Mouse (Mus musculus) neural tube, embryonic 14.5 days (tissue): ENCODE measurements around the gene Stx18. TPM values are rescaled to one million over a fixed set of nuclear protein-coding genes. Genes with fewer than 3 reads are reported as not detected.

ENCODE experiments used
- ATAC-seq: fragments of 200-750 bp; cut with Nextera tagmentation; 2 replicates; pipeline ENCODE4 v1.8.0; 2017; ENCODE audit warnings: low read depth, mild to moderate bottlenecking, moderate TSS enrichment, moderate library complexity
- H3K27ac ChIP-seq: fragments of 300-500 bp; sonication (generic); 2 replicates; pipeline ENCODE4 v1.5.1; 2014; ENCODE audit warnings: low read depth, mild to moderate bottlenecking, control low read depth, low read length, moderate library complexity, mixed read lengths
- H3K27me3 ChIP-seq: fragments of 300-500 bp; sonication (generic); 2 replicates; pipeline ENCODE4 v1.6.1; 2014; ENCODE audit warnings: low read length; ENCODE audit not compliant: control insufficient read depth, insufficient read depth
- H3K36me3 ChIP-seq: fragments of 300-500 bp; sonication (generic); 2 replicates; pipeline ENCODE4 v1.6.1; 2014; ENCODE audit warnings: low read length, mixed read lengths; ENCODE audit not compliant: control insufficient read depth, insufficient read depth
- H3K4me1 ChIP-seq: fragments of 300-500 bp; sonication (generic); 2 replicates; pipeline ENCODE4 v1.6.1; 2014; ENCODE audit warnings: low read length; ENCODE audit not compliant: control insufficient read depth, insufficient read depth
- H3K4me2 ChIP-seq: fragments of 300-500 bp; sonication (generic); 2 replicates; pipeline ENCODE4 v1.6.1; 2014; ENCODE audit warnings: mild to moderate bottlenecking, low read depth, low read length, control low read depth
- H3K4me3 ChIP-seq: fragments of 300-500 bp; sonication (generic); 2 replicates; pipeline ENCODE4 v1.5.1; 2014; ENCODE audit warnings: low read depth, low read length, control low read depth, mixed read lengths
- H3K9ac ChIP-seq: fragments of 300-500 bp; sonication (generic); replicated peaks from 2 replicates; pipeline ENCODE4 v1.6.1; 2014; ENCODE audit warnings: low read depth, mild to moderate bottlenecking, control low read depth, low read length, mixed read lengths
- H3K9me3 ChIP-seq: fragments of 300-500 bp; sonication (generic); 2 replicates; pipeline ENCODE4 v1.6.1; 2016; ENCODE audit warnings: low read length; ENCODE audit not compliant: control insufficient read depth
- WGBS: fragments of 180-500 bp; shearing (Covaris S2); extraction: QIAGEN DNeasy Blood & Tissue Kit; methylation state at CpG from one replicate; pipeline ENCODE4 v1.1.7; 2014; 5-methylcytosine and 5-hydroxymethylcytosine counted together
- polyA plus RNA-seq: library from polyadenylated mRNA; unstranded; fragments of >200 nt; fragmentation: Nextera tagmentation; extraction: Ambion mirVana; gene quantifications from 2 replicates; pipeline ENCODE4 v1.2.1, GENCODE M21; 2014

Gene Stx18
- polyA plus RNA-seq, 1 experiment from 2014 or later, result 38.7 TPM

DNA sequence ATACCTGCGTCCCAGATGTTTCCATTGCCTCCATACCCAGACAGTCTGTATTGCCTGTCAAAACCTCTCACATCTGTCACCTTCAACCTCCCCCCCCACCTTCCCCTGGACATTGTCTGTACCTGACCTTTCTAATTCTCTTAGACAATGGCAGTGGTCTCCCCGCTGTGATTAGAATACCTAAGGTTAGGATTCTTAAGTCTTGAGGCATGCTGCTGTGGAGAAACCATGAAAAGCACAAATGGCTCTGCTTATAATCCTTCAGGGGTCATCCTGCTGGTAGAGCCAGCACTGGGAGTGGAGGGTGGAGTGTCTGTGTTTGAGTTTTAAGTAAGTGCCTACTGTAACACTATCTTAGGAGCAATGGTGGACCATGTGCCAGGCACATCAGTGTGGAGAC is 64.4 kb downstream of the Stx18 start:
- Histone ChIP-seq H3K4me1 (0 out of 2 replicates have a peak, but pooled peaks cover 4% of the 10 kb centered on the region), H3K27ac (no peak overlapping the region), H3K27me3 (no peaks in the 10 kb centered on the region), H3K36me3 (no peaks in the 10 kb centered on the region), H3K4me2 (no peak overlapping the region), H3K9me3 (no peaks in the 10 kb centered on the region), H3K9ac (no peak overlapping the region), H3K4me3 (no peak overlapping the region)
- 98% methylated on average over 2 of the region's 2 CpGs for WGBS
- ATAC-seq, result no peak

DNA sequence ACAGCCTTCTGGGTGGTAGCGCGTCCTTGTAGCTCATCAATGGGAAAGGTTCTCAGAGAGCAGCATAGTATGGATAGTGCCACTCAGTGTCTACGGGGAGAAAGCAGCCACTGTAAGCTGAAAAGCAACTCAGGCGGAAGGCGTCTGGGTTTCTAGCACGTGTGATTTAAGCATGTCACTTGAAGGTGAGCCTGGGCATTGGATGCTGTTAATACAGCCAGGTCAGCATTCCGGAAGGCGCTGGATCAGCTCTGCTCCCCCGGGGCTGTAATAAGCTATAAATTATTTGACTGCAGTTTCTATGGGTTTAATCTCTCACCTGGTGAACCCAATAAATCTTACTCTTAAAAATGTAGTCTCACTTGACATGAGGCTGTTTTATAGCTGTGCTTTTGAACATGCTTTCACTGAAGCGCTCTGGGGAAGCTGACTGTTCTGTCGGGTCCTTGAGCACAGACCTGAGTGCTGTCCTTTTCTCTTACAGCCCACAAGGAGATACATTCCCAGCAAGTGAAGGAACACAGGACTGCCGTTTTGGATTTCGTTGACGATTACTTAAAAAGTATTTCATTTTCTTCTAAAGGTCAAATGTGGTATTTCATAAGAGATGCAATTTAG is 67.6 kb downstream of the Stx18 start:
- 58% methylated on average over 14 of the region's 14 CpGs for WGBS
- ATAC-seq, result peak; percentile 81
- H3K4me1 ChIP-seq, result no peaks in the 10 kb centered on the region
- peak overlapping the region; percentile 55 for H3K27ac ChIP-seq
- no peaks in the 10 kb centered on the region for H3K27me3 ChIP-seq
- H3K4me3 ChIP-seq, result no peak overlapping the region
- no peaks in the 10 kb centered on the region for H3K36me3 ChIP-seq
- no peak overlapping the region; the same call in 1 of the 2 replicates for H3K9ac ChIP-seq
- no peaks in the 10 kb centered on the region for H3K9me3 ChIP-seq
- H3K4me2 ChIP-seq, result no peak overlapping the region

DNA sequence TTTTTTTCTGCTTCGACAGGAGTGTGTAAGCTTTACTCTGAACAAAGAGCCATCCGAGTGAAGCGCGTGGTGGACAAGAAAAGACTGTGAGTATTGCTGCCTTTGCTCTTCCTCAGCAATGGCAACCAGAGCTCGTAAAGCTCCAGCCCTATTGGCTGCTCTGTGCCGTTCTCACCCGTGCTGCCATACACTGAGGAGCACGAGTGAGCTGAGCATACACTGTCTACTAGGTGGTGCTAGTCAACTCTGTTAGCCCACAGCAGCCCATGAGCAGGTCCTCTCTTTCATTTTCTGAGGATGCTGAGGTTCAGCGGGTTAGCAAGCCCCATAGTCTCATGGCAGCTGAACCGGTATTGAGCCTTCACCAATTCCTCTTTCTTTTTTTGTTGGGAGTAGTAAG is 68.3 kb downstream of the Stx18 start:
- Histone ChIP-seq H3K9me3 (no peaks in the 10 kb centered on the region), H3K9ac (no peak overlapping the region), H3K4me1 (no peaks in the 10 kb centered on the region), H3K27me3 (no peaks in the 10 kb centered on the region), H3K4me3 (no peak overlapping the region), H3K36me3 (no peaks in the 10 kb centered on the region), H3K27ac (peak overlapping the region; percentile 60; the same call in 1 of the 2 replicates), H3K4me2 (no peak overlapping the region)
- WGBS, result 73% methylated on average over 10 of the region's 10 CpGs
- ATAC-seq, result peak; percentile 59

DNA sequence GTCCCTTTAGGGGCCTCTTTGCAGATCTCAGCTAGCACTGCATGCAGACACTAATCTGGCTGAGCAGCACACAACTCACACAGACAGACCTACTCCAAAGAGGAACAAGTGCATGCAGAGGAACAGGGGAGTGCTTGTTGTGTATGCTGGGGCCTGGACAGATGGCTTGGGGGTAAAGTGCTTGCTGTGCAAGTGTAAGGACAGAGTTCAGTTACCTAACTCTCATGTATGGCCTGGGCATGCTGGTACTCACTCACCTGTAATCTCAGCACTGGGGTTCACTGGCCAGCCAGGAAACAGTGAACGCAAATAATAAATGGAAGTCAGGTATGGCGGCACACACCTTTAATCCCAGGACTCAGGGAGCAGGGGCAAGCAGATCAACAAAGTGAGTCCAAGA is 76.0 kb downstream of the Stx18 start:
- Histone ChIP-seq H3K9me3 (no peaks in the 10 kb centered on the region), H3K4me3 (no peak overlapping the region), H3K36me3 (no peaks in the 10 kb centered on the region), H3K9ac (no peak overlapping the region), H3K4me2 (no peak overlapping the region), H3K27ac (no peak overlapping the region), H3K4me1 (no peaks in the 10 kb centered on the region), H3K27me3 (no peaks in the 10 kb centered on the region)
- ATAC-seq, result no peak
- WGBS, result 98% methylated on average over 2 of the region's 2 CpGs

DNA sequence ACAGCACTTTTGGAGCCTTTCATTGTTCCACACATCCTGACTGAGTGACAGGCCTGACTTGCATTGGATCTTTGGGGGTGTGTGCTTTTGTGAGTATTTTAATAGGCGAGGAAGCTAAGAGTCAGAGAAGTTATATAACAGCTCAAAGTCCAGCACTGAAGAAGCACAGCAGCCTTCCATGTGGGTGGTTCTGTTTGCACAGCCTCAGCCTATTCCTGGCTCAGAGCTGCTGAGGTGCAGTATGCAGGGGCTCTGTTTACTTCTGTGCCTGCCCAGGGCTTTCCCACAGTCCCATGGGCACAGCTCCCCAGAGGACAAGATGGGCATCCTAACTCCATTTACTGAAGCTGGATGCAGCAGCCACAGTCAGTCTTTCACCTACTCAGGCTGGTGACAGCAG is 78.5 kb downstream of the Stx18 start:
- Histone ChIP-seq H3K4me3 (no peak overlapping the region), H3K27ac (no peak overlapping the region), H3K4me1 (no peaks in the 10 kb centered on the region), H3K4me2 (no peak overlapping the region), H3K27me3 (no peaks in the 10 kb centered on the region), H3K9ac (no peak overlapping the region), H3K36me3 (no peaks in the 10 kb centered on the region), H3K9me3 (no peaks in the 10 kb centered on the region)
- ATAC-seq, result no peak
- 79% methylated on average over 1 of the region's 1 CpGs for WGBS

- no peak overlapping the region for H3K27ac ChIP-seq
- H3K9ac ChIP-seq, result no peak overlapping the region
- no peak for ATAC-seq
- H3K9me3 ChIP-seq, result no peaks in the 10 kb centered on the region
- H3K4me3 ChIP-seq, result no peak overlapping the region
- H3K36me3 ChIP-seq, result no peaks in the 10 kb centered on the region
- H3K4me1 ChIP-seq, result no peaks in the 10 kb centered on the region
- H3K27me3 ChIP-seq, result no peaks in the 10 kb centered on the region
- H3K4me2 ChIP-seq, result no peak overlapping the region
- WGBS, result 91% methylated on average over 5 of the region's 5 CpGs
These were observed 80.7 kb downstream of the Stx18 start for GRCm38 (mm10) chr5:38119268-38119667.

DNA sequence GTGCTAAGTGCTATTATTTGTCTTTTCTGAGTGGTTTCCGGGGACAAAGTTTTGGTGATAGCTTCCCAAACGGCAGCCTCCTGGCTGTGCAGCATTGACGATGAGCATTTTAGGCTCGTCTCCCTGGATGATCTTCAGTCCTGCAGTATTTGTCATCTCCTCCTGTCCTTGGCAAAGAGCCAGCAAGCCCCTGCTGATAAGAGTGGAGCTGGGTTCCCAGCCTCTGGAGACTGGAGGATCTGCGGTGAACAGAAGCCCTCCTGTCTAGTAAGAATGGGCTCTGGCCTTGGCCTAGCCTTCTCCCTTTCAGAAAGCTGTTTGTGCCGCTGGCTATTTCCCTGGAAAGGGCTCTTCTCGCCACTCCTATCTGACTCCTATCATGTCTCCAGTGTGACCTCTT is 83.2 kb downstream of the Stx18 start:
- Histone ChIP-seq H3K9ac (no peak overlapping the region), H3K27ac (no peak overlapping the region), H3K4me3 (no peak overlapping the region), H3K36me3 (no peaks in the 10 kb centered on the region), H3K4me1 (no peaks in the 10 kb centered on the region), H3K9me3 (no peaks in the 10 kb centered on the region), H3K27me3 (no peaks in the 10 kb centered on the region), H3K4me2 (no peak overlapping the region)
- no peak for ATAC-seq
- 75% methylated on average over 7 of the region's 7 CpGs for WGBS

GRCm38 (mm10) chr5:38126519-38127306 is 88.2 kb downstream of the Stx18 start:
- H3K4me3 ChIP-seq, result no peak overlapping the region
- H3K27me3 ChIP-seq, result no peaks in the 10 kb centered on the region
- no peaks in the 10 kb centered on the region for H3K36me3 ChIP-seq
- 89% methylated on average over 13 of the region's 13 CpGs for WGBS
- H3K27ac ChIP-seq, result no peak overlapping the region
- H3K9me3 ChIP-seq, result no peaks in the 10 kb centered on the region
- H3K4me1 ChIP-seq, result no peaks in the 10 kb centered on the region
- H3K9ac ChIP-seq, result no peak overlapping the region
- ATAC-seq, result no peak
- no peak overlapping the region for H3K4me2 ChIP-seq

DNA sequence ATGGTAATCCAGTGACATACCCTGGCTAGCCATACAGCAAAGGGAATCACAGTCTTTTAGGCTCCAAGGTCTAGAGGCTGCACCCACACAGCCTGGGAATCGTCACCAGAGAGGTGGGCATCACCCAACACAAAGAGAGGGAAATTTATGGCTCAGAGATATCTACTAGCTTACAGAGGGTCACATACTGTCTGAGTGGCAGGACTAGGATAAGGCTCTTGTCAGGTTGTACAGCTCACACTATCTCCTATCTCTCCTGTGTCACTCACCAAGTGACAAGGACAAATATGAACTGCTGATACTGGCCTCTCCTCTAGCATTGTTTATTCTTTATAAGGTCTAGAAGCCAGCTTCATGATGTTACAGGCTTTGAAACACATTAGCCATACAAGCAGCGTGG is 90.8 kb downstream of the Stx18 start:
- H3K27ac ChIP-seq, result no peak overlapping the region
- no peak overlapping the region for H3K4me2 ChIP-seq
- WGBS, result 94% methylated on average over 2 of the region's 2 CpGs
- H3K9me3 ChIP-seq, result no peaks in the 10 kb centered on the region
- ATAC-seq, result no peak
- H3K4me3 ChIP-seq, result no peak overlapping the region
- H3K4me1 ChIP-seq, result no peaks in the 10 kb centered on the region
- no peaks in the 10 kb centered on the region for H3K27me3 ChIP-seq
- H3K36me3 ChIP-seq, result no peaks in the 10 kb centered on the region
- H3K9ac ChIP-seq, result no peak overlapping the region
